Mouse (Mus musculus) liver, adult 2 months (tissue): Measurements from ENCODE around the gene Ip6k1. TPM values are rescaled to one million over a fixed set of nuclear protein-coding genes. Genes with fewer than 3 reads are reported as not detected.

Source experiments
- DNase-seq: peaks from one replicate; pipeline ENCODE4 v3.0.0-alpha.2; 2011; ENCODE audit warnings: low read depth, low spot score; ENCODE audit errors: extremely low read depth
- H3K27ac ChIP-seq: fragments of 200-500 bp; replicated peaks from 2 replicates; pipeline ENCODE4 v1.5.1; 2012; ENCODE audit warnings: low read depth, mild to moderate bottlenecking, control low read depth, inconsistent platforms, low read length; ENCODE audit not compliant: insufficient read depth
- H3K27me3 ChIP-seq: fragments of 200-500 bp; 2 replicates; pipeline ENCODE4 v1.6.1; 2012; ENCODE audit warnings: mild to moderate bottlenecking, moderate library complexity, low read length, inconsistent platforms; ENCODE audit not compliant: control insufficient read depth, insufficient read depth
- H3K36me3 ChIP-seq: fragments of 200-500 bp; 2 replicates; pipeline ENCODE4 v1.6.1; 2012; ENCODE audit warnings: low read length, inconsistent platforms; ENCODE audit not compliant: control insufficient read depth, insufficient read depth
- H3K4me1 ChIP-seq: fragments of 200-500 bp; 2 replicates; pipeline ENCODE4 v1.6.1; 2011; ENCODE audit warnings: low read length; ENCODE audit not compliant: control insufficient read depth, insufficient read depth
- H3K4me3 ChIP-seq: fragments of 200-500 bp; 2 replicates; pipeline ENCODE4 v1.5.1; 2011; ENCODE audit warnings: low read depth, mild to moderate bottlenecking, control low read depth, low read length, moderate library complexity; ENCODE audit not compliant: insufficient read depth
- H3K79me2 ChIP-seq: fragments of 200-500 bp; 2 replicates; pipeline ENCODE4 v1.6.1; 2012; ENCODE audit warnings: inconsistent platforms, mild to moderate bottlenecking, low read length, moderate library complexity; ENCODE audit not compliant: control insufficient read depth, insufficient read depth
- H3K9ac ChIP-seq: fragments of 200-500 bp; 2 replicates; pipeline ENCODE4 v1.6.1; 2012; ENCODE audit warnings: low read depth, mild to moderate bottlenecking, control low read depth, inconsistent platforms, low read length
- CTCF ChIP-seq: fragments of 200-500 bp; IDR thresholded peaks from 2 replicates; pipeline ENCODE4 v1.5.1; 2011; ENCODE audit warnings: low read depth, low read length, control low read depth
- POLR2A ChIP-seq: fragments of 200-500 bp; IDR thresholded peaks from 2 replicates; pipeline ENCODE4 v1.6.1; 2011; ENCODE audit warnings: low read length, control low read depth; ENCODE audit not compliant: insufficient read depth; ENCODE audit errors: extremely low read depth
- WGBS: fragments of 180-500 bp; shearing (Covaris S2); methylation state at CpG from one replicate; pipeline ENCODE4 v1.1.7; 2018; 5-methylcytosine and 5-hydroxymethylcytosine counted together
- polyA plus RNA-seq: library from polyadenylated mRNA; depleted of rRNA; stranded (reverse); fragments of >200 nt; gene quantifications from 2 replicates; pipeline ENCODE4 v1.2.3, GENCODE M21; 2012
- total RNA-seq: library from RNA; depleted of rRNA; stranded (reverse); fragments of >200 nt; gene quantifications from 2 replicates; pipeline ENCODE4 v1.2.3, GENCODE M21; 2014

Gene Ip6k1
- total and polyA plus RNA-seq, 2 experiments: 40.1 to 46.3 TPM

DNA sequence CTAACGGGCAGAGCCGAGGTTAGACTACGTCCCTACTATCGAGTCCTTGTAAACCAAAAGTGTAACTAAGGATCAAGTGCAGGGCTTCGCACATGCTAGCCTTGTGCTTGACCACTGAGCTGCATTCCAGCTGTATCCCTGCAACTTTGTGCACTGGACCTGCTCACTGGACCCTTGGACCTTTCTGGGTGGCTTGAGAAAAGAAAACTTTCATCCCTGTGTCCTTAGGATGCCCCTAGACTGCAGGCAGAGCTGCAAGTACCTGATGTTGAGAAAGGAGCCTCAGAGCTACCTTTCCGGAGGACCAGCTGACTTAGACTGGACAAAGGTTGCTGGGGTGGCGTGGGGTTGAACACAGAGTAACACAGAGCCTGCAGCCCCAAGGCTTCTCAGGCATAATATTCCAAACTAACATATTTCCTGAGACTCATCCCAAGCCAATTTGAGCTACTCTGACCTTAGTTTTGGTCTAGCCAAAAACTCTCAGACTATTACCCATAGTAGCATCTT lies 88.4 kb downstream of the Ip6k1 start:
- Histone ChIP-seq H3K4me3 (no peak overlapping the region), H3K27me3 (no peaks in the 10 kb centered on the region), H3K36me3 (peaks cover 32% of the 10 kb centered on the region; the same call in 1 of the 2 replicates), H3K79me2 (peaks cover 3% of the 10 kb centered on the region; the same call in 1 of the 2 replicates), H3K9ac (no peak overlapping the region), H3K4me1 (peaks cover 14% of the 10 kb centered on the region), H3K27ac (0 out of 2 replicates have a peak overlapping the region, but pooled peaks have one; percentile 6)
- TF ChIP-seq CTCF (no peak), POLR2A (no peak)
- WGBS: 56% methylated on average over 7 of the region's 7 CpGs
- DNase-seq: no peak

DNA sequence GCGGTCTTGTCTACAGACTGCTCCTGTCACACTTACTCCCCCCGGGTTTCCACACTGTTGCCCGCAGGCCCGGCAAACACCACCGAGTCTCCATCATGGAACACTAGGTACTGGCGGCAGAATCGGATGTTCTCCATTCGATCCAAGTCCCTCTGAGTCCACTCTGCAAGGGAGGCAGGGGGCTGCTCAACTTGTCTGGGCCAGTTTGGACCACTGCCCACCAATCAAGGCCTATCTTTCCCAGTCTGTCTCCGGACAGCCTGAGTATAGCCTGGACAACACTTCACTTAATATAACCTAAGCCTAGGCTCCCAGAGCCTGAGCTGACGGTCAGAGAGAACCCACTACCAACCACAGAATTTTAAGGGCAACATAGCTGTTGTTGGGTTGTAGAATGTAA lies 91.3 kb downstream of the Ip6k1 start:
- Histone ChIP-seq H3K79me2 (peaks cover 3% of the 10 kb centered on the region; the same call in 1 of the 2 replicates), H3K4me3 (peak overlapping the region; percentile 75), H3K9ac (peak overlapping the region; percentile 94), H3K27ac (peak overlapping the region; percentile 74), H3K4me1 (peaks cover 13% of the 10 kb centered on the region), H3K36me3 (peaks cover 13% of the 10 kb centered on the region; the same call in 1 of the 2 replicates), H3K27me3 (no peaks in the 10 kb centered on the region)
- peak; percentile 23 for DNase-seq
- WGBS: 38% methylated on average over 10 of the region's 10 CpGs
- TF ChIP-seq CTCF: no peak
- TF ChIP-seq POLR2A: no peak

GRCm38 (mm10) chr9:108094184-108094941 lies 92.1 kb downstream of the Ip6k1 start, which contains the start of gene Apeh:
Gene Apeh, minus strand, starts transcription at chr9:108094606.
- Histone ChIP-seq H3K27me3 (no peaks in the 10 kb centered on the region), H3K4me1 (peaks cover 13% of the 10 kb centered on the region), H3K27ac (peak within 1 kb of the TSS; percentile 74), H3K79me2 (peaks cover 3% of the 10 kb centered on the region; the same call in 1 of the 2 replicates), H3K36me3 (peaks cover 10% of the 10 kb centered on the region; the same call in 1 of the 2 replicates), H3K4me3 (peak within 1 kb of the TSS; percentile 75), H3K9ac (peak within 1 kb of the TSS; percentile 94)
- peak; percentile 82 for DNase-seq
- under 1% methylated on average over 52 of the region's 52 CpGs for WGBS
- no peak for TF ChIP-seq CTCF
- TF ChIP-seq POLR2A: peak; percentile 75

DNA sequence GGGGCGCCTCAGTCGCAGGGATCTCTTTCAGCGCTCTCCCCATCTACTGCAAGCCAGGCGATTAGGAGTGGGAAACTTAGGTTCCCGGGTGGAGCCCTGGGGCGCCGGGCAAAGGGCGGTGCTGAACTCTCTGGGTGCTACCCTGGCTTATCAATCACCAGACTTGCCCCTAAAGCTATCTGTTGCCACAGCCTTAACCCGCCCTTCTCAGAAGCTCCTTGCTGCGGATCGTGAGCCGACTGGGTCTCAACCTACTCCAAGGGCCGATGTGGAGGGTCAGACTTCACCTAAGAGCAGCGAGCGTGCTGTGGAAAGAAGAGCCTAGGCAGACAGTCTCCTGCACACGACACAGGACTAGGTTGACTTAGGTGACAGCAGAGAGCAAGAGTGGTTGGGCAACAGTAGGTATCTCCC lies 92.7 kb downstream of the Ip6k1 start:
- Histone ChIP-seq H3K4me3 (peak overlapping the region; percentile 45), H3K9ac (peak overlapping the region; percentile 45), H3K36me3 (peaks cover 3% of the 10 kb centered on the region; the same call in 1 of the 2 replicates), H3K27ac (peak overlapping the region; percentile 64), H3K27me3 (no peaks in the 10 kb centered on the region), H3K79me2 (peaks cover 3% of the 10 kb centered on the region; the same call in 1 of the 2 replicates), H3K4me1 (peaks cover 13% of the 10 kb centered on the region)
- WGBS: under 1% methylated on average over 16 of the region's 16 CpGs
- no peak for TF ChIP-seq CTCF
- no peak for TF ChIP-seq POLR2A
- peak; percentile 62 for DNase-seq

DNA sequence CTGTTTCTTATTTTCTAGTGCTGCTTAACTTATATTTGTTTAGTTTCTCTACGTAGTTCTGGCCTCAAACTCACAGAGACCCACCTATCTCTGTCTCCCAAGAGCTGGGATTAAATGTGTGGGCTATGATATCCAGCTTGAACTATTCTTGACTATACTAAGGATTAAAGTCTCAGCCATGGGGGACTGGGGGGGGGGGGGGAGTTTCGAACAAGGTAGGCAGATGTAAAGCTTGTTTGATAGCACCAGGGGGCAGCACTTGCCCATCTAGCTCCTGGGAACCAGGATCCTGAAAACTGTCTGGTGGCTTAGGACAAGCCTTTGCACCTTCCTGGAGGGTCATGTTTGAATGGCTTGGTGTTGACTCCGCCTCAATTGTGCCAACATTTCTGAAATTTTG lies 93.2 kb downstream of the Ip6k1 start:
- Histone ChIP-seq H3K27me3 (no peaks in the 10 kb centered on the region), H3K9ac (no peak overlapping the region), H3K27ac (peak overlapping the region; percentile 37), H3K4me1 (peaks cover 13% of the 10 kb centered on the region), H3K79me2 (peaks cover 3% of the 10 kb centered on the region; the same call in 1 of the 2 replicates), H3K36me3 (peaks cover 3% of the 10 kb centered on the region; the same call in 1 of the 2 replicates), H3K4me3 (no peak overlapping the region; the same call in 1 of the 2 replicates)
- peak; percentile 79 for TF ChIP-seq CTCF
- TF ChIP-seq POLR2A: no peak
- DNase-seq: peak; percentile 76
- 5% methylated on average over 3 of the region's 3 CpGs for WGBS
